Mouse (Mus musculus): Measurements from ENCODE around the gene Olfr766-ps1. TPM values are rescaled to one million over a fixed set of nuclear protein-coding genes. Genes with fewer than 3 reads are reported as not detected.

Olfr766-ps1 gene
- polyA plus RNA-seq, 1 experiment from 2014 or later = not detected

Other genes starting within 250 kb of the Olfr766-ps1 start
- gene Ormdl2, start 247.3 kb downstream of the Olfr766-ps1 start, polyA plus RNA-seq (2015; fragmentation: Nextera tagmentation; extraction: Ambion mirVana) = 30.2 and 34.4 TPM in 2 replicates
- gene Gdf11, start 177.3 kb downstream of the Olfr766-ps1 start, polyA plus RNA-seq (2015; fragmentation: Nextera tagmentation; extraction: Ambion mirVana) = 10.2 and 10.3 TPM in 2 replicates
- 198 and 229 TPM in 2 replicates for gene Cd63, start 168.0 kb downstream of the Olfr766-ps1 start, polyA plus RNA-seq (2015; fragmentation: Nextera tagmentation; extraction: Ambion mirVana)
- gene Rdh5, start 146.1 kb downstream of the Olfr766-ps1 start, polyA plus RNA-seq (2015; fragmentation: Nextera tagmentation; extraction: Ambion mirVana) = 16.6 and 19.3 TPM in 2 replicates
- 281 and 286 TPM in 2 replicates for gene Bloc1s1, start 144.9 kb downstream of the Olfr766-ps1 start, polyA plus RNA-seq (2015; fragmentation: Nextera tagmentation; extraction: Ambion mirVana)
- 5.2 and 6.3 TPM in 2 replicates for gene Itga7, start 135.2 kb downstream of the Olfr766-ps1 start, polyA plus RNA-seq (2015; fragmentation: Nextera tagmentation; extraction: Ambion mirVana)
- gene Mettl7b, start 108.0 kb downstream of the Olfr766-ps1 start, polyA plus RNA-seq (2015; fragmentation: Nextera tagmentation; extraction: Ambion mirVana) = not detected in 2 replicates
- not detected in 2 replicates for gene Olfr9, start 79.5 kb downstream of the Olfr766-ps1 start, polyA plus RNA-seq (2015; fragmentation: Nextera tagmentation; extraction: Ambion mirVana)
- not detected in 2 replicates for gene Olfr763, start 58.2 kb downstream of the Olfr766-ps1 start, polyA plus RNA-seq (2015; fragmentation: Nextera tagmentation; extraction: Ambion mirVana)
- gene Olfr764-ps1, start 29.1 kb downstream of the Olfr766-ps1 start, polyA plus RNA-seq (2015; fragmentation: Nextera tagmentation; extraction: Ambion mirVana) = not detected in 2 replicates
- gene Olfr765, start 19.0 kb downstream of the Olfr766-ps1 start, polyA plus RNA-seq (2015; fragmentation: Nextera tagmentation; extraction: Ambion mirVana) = not detected in 2 replicates
- not detected in 2 replicates for gene Olfr767, start 13.9 kb upstream of the Olfr766-ps1 start, polyA plus RNA-seq (2015; fragmentation: Nextera tagmentation; extraction: Ambion mirVana)
- not detected in 2 replicates for gene Olfr768, start 30.4 kb upstream of the Olfr766-ps1 start, polyA plus RNA-seq (2015; fragmentation: Nextera tagmentation; extraction: Ambion mirVana)
- not detected in 2 replicates for gene Olfr769, start 48.9 kb upstream of the Olfr766-ps1 start, polyA plus RNA-seq (2015; fragmentation: Nextera tagmentation; extraction: Ambion mirVana)
- not detected in 2 replicates for gene Olfr770, start 70.0 kb upstream of the Olfr766-ps1 start, polyA plus RNA-seq (2015; fragmentation: Nextera tagmentation; extraction: Ambion mirVana)
- gene Olfr771, start 95.8 kb upstream of the Olfr766-ps1 start, polyA plus RNA-seq (2015; fragmentation: Nextera tagmentation; extraction: Ambion mirVana) = not detected in 2 replicates
- gene Olfr772, start 108.9 kb upstream of the Olfr766-ps1 start, polyA plus RNA-seq (2015; fragmentation: Nextera tagmentation; extraction: Ambion mirVana) = not detected in 2 replicates
- not detected in 2 replicates for gene Olfr773, start 118.4 kb upstream of the Olfr766-ps1 start, polyA plus RNA-seq (2015; fragmentation: Nextera tagmentation; extraction: Ambion mirVana)
- gene Olfr774, start 167.2 kb upstream of the Olfr766-ps1 start, polyA plus RNA-seq (2015; fragmentation: Nextera tagmentation; extraction: Ambion mirVana) = not detected in 2 replicates
- gene Olfr775, start 179.4 kb upstream of the Olfr766-ps1 start, polyA plus RNA-seq (2015; fragmentation: Nextera tagmentation; extraction: Ambion mirVana) = not detected in 2 replicates
- gene Olfr776, start 190.2 kb upstream of the Olfr766-ps1 start, polyA plus RNA-seq (2015; fragmentation: Nextera tagmentation; extraction: Ambion mirVana) = not detected in 2 replicates
- not detected in 2 replicates for gene Olfr777, start 202.5 kb upstream of the Olfr766-ps1 start, polyA plus RNA-seq (2015; fragmentation: Nextera tagmentation; extraction: Ambion mirVana)
- gene Olfr780, start 249.1 kb upstream of the Olfr766-ps1 start, polyA plus RNA-seq (2015; fragmentation: Nextera tagmentation; extraction: Ambion mirVana) = not detected in 2 replicates

All from hindbrain, embryonic 13.5 days (tissue).